Mouse (Mus musculus) E14TG2a.4 (cell line): ENCODE data around the gene Uba52.

Experiments
- H3K27me3 ChIP-seq: 2 replicates; pipeline ENCODE4 v1.6.1; 2014; ENCODE audit warnings: low read length, control low read depth; ENCODE audit not compliant: insufficient read depth
- H3K36me3 ChIP-seq: 2 replicates; pipeline ENCODE4 v1.6.1; 2014; ENCODE audit warnings: low read length, control low read depth; ENCODE audit not compliant: insufficient read depth
- H3K4me1 ChIP-seq: replicated peaks from 2 replicates; pipeline ENCODE4 v1.6.1; 2014; ENCODE audit warnings: low read depth, low read length, control low read depth
- H3K4me3 ChIP-seq: replicated peaks from 2 replicates; pipeline ENCODE4 v1.5.1; 2014; ENCODE audit warnings: mild to moderate bottlenecking, low read length
- H3K9me3 ChIP-seq: 2 replicates; pipeline ENCODE4 v1.6.1; 2014; ENCODE audit warnings: low read length, control low read depth
- CTCF ChIP-seq: conservative IDR thresholded peaks from 2 replicates; pipeline ENCODE4 v1.5.1; 2014; ENCODE audit warnings: low read length
- NANOG ChIP-seq: IDR thresholded peaks from 2 replicates; pipeline ENCODE4 v1.6.1; 2014; ENCODE audit warnings: borderline replicate concordance, low read length, mixed read lengths
- POU5F1 ChIP-seq: IDR thresholded peaks from 2 replicates; pipeline ENCODE4 v1.6.1; 2014; ENCODE audit warnings: low read length, borderline replicate concordance

Uba52 gene

GRCm38 (mm10) chr8:70549412-70550184 is 39.0 kb upstream of the Uba52 start:
- TF ChIP-seq NANOG (no peak), CTCF (no peak), POU5F1 (no peak)
- no peaks in the 10 kb centered on the region for H3K9me3 ChIP-seq
- H3K36me3 ChIP-seq, result peaks cover 49% of the 10 kb centered on the region
- H3K27me3 ChIP-seq, result no peaks in the 10 kb centered on the region
- peaks cover 44% of the 10 kb centered on the region for H3K4me1 ChIP-seq
- H3K4me3 ChIP-seq, result no peak overlapping the region

GRCm38 (mm10) chr8:70547762-70548161 is 37.2 kb upstream of the Uba52 start:
- Histone ChIP-seq H3K36me3 (peaks cover 54% of the 10 kb centered on the region), H3K27me3 (no peaks in the 10 kb centered on the region), H3K4me1 (peaks cover 47% of the 10 kb centered on the region), H3K9me3 (no peaks in the 10 kb centered on the region), H3K4me3 (no peak overlapping the region)
- TF ChIP-seq POU5F1, result no peak
- TF ChIP-seq NANOG, result no peak

GRCm38 (mm10) chr8:70546412-70546811 is 35.8 kb upstream of the Uba52 start:
- Histone ChIP-seq H3K4me1 (peaks cover 59% of the 10 kb centered on the region), H3K27me3 (no peaks in the 10 kb centered on the region), H3K36me3 (peaks cover 60% of the 10 kb centered on the region), H3K4me3 (no peak overlapping the region), H3K9me3 (no peaks in the 10 kb centered on the region)
- TF ChIP-seq CTCF (no peak), POU5F1 (no peak), NANOG (no peak)

- peaks cover 74% of the 10 kb centered on the region for H3K4me1 ChIP-seq
- H3K27me3 ChIP-seq, result no peaks in the 10 kb centered on the region
- no peaks in the 10 kb centered on the region for H3K9me3 ChIP-seq
- TF ChIP-seq POU5F1 (no peak), CTCF (peak; percentile 36), NANOG (no peak)
- H3K4me3 ChIP-seq, result no peak overlapping the region
- peaks cover 60% of the 10 kb centered on the region for H3K36me3 ChIP-seq
Observed at GRCm38 (mm10) chr8:70544200-70544687, 33.6 kb upstream of the Uba52 start.

- TF ChIP-seq CTCF (no peak), NANOG (no peak), POU5F1 (no peak)
- peaks cover 61% of the 10 kb centered on the region for H3K4me1 ChIP-seq
- no peaks in the 10 kb centered on the region for H3K27me3 ChIP-seq
- H3K4me3 ChIP-seq, result peak overlapping the region; percentile 98
- H3K36me3 ChIP-seq, result peaks cover 57% of the 10 kb centered on the region
- no peaks in the 10 kb centered on the region for H3K9me3 ChIP-seq
Observed at GRCm38 (mm10) chr8:70541081-70541480, 30.5 kb upstream of the Uba52 start.

- H3K4me1 ChIP-seq, result peaks cover 56% of the 10 kb centered on the region
- TF ChIP-seq NANOG, result no peak
- TF ChIP-seq CTCF, result no peak
- TF ChIP-seq POU5F1, result no peak
- no peaks in the 10 kb centered on the region for H3K27me3 ChIP-seq
- H3K36me3 ChIP-seq, result peaks cover 57% of the 10 kb centered on the region
- H3K4me3 ChIP-seq, result peak overlapping the region; percentile 98
- H3K9me3 ChIP-seq, result no peaks in the 10 kb centered on the region
Observed at GRCm38 (mm10) chr8:70540507-70541071, 30.0 kb upstream of the Uba52 start.

- peak overlapping the region; percentile 98 for H3K4me3 ChIP-seq
- TF ChIP-seq POU5F1, result no peak
- H3K27me3 ChIP-seq, result no peaks in the 10 kb centered on the region
- H3K9me3 ChIP-seq, result no peaks in the 10 kb centered on the region
- H3K4me1 ChIP-seq, result peaks cover 52% of the 10 kb centered on the region
- peaks cover 58% of the 10 kb centered on the region for H3K36me3 ChIP-seq
Observed at GRCm38 (mm10) chr8:70540013-70540506, 29.5 kb upstream of the Uba52 start.

- Histone ChIP-seq H3K36me3 (peaks cover 59% of the 10 kb centered on the region), H3K4me3 (peak within 1 kb of the TSS; percentile 98), H3K9me3 (no peaks in the 10 kb centered on the region), H3K4me1 (peaks cover 53% of the 10 kb centered on the region), H3K27me3 (no peaks in the 10 kb centered on the region)
- TF ChIP-seq CTCF, result no peak
- TF ChIP-seq POU5F1, result peak; percentile 99
Observed at GRCm38 (mm10) chr8:70539077-70539813, 28.6 kb upstream of the Uba52 start, which contains the start of gene Ell. Ell (plus strand) TSS chr8:70539457.

GRCm38 (mm10) chr8:70538633-70539076 is 28.1 kb upstream of the Uba52 start:
- H3K36me3 ChIP-seq, result peaks cover 59% of the 10 kb centered on the region
- no peak for TF ChIP-seq CTCF
- H3K4me1 ChIP-seq, result peaks cover 50% of the 10 kb centered on the region
- peak overlapping the region; percentile 98 for H3K4me3 ChIP-seq
- no peaks in the 10 kb centered on the region for H3K9me3 ChIP-seq
- no peaks in the 10 kb centered on the region for H3K27me3 ChIP-seq
